Mouse (Mus musculus): ENCODE measurements around the gene Fastkd3.
"Not testable (repeated sequence)": the region's sequence is repeated elsewhere in the genome, so short reads cannot be mapped to it uniquely, and the experiment has no call there.

The Fastkd3 gene

DNA sequence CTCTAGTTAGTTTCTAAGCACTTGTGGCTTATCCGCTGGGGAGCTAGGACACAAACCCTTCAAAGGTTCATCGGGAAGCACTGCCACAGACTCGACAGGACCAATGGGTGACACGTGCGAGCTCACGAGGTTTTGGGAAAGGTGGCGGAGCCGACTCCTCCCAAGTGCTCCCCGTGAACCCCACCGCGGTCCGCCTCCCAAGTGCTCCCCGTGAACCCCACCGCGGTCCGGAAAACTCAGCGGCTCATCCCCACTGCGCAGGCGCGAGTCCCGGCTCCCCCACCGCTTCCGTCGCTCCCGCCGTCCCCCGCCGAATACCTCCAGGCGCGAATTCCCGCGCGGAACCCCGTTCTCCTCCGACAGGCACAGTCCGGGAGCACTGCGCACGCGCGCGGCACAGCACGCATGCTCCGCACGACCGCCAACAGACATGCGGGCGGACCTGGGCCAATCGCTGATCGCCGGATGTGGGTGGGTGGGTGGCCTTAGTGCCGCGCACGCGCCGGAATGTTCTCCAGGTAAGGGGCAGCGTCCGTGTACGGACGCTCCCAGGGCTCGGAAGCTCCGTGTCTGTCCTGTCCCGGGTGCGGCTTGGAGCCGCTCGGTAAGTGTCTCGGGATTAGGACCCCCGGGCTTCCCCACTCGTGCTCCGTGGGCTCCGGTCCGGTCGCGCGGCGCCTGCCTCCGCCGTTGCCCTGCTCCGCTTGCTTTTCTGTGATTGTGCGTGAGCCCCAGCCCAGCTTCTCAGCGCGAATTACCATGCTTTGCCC lies at the start of gene Fastkd3, which contains the start of gene Mtrr:
TSS of gene Fastkd3 (plus strand) at position 488 of the 770 bp plus-strand sequence.
TSS of gene Mtrr (minus strand) at position 403 of the 770 bp plus-strand sequence.
- peak; percentile 97 to 98 for DNase-seq (ENCODE audit: low spot score in 2 of 2)

DNA sequence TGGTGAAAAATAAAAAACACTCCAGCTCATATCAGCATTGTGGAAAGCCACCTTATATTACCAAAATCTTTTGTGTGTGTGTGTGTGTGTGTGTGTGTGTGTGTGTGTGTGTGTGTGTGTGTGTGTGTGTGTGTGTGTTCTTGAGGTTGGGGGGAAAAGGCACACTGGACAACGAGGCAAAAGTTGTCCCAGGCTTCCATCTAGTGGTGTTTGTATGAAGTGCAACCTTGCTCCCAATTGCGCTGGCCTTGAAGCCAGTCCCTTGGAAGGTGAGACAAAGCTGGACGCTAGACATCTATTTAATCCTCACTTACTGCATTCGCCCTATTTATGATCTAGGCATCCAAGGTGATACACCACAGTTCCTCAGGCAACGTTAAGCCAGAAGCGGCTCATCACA lies 28.6 kb upstream of the Fastkd3 start:
- DNase-seq (ENCODE audit: low spot score in 2 of 2) = not testable (repeated sequence)

DNA sequence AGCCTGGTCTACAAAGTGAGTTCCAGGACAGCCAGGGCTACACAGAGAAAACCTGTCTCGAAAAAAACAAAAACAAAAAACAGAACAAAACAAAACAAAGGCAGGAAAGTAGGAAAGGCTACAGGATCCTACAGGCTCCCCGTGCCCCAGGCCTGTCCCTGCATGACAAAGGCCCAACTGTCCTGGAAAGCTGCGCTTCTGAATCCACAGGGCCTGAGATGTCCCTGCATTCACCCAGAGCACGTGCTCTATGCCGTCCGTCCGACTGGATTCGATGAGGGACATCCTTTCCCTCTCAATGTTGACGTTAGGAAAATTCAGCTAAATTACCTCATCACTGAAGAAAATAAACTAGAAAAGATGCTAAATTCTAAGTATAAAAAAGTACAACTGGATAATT lies 13.9 kb upstream of the Fastkd3 start:
- DNase-seq (ENCODE audit: low spot score in 2 of 2) = no peak

DNA sequence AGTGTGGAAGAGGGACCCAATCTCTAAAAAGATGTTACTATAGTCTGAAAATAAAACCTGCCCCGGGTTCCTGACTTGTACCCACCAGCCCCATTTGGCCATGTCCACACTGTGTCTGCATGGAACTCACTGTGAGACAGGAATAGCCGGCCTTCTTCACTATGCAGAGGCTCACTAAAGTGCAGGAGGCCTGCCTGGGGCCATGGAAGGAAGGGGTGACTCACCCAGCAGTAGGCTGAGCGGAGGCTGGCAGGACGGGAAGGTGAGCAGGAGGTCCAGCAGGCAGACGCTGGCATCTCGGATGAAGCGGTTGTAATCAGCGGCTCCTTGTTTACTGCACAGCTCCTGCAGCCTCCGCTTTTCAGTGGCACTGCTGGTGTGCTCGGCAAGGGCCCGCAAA lies 13.5 kb upstream of the Fastkd3 start:
- no peak for DNase-seq (ENCODE audit: low spot score in 2 of 2)

DNA sequence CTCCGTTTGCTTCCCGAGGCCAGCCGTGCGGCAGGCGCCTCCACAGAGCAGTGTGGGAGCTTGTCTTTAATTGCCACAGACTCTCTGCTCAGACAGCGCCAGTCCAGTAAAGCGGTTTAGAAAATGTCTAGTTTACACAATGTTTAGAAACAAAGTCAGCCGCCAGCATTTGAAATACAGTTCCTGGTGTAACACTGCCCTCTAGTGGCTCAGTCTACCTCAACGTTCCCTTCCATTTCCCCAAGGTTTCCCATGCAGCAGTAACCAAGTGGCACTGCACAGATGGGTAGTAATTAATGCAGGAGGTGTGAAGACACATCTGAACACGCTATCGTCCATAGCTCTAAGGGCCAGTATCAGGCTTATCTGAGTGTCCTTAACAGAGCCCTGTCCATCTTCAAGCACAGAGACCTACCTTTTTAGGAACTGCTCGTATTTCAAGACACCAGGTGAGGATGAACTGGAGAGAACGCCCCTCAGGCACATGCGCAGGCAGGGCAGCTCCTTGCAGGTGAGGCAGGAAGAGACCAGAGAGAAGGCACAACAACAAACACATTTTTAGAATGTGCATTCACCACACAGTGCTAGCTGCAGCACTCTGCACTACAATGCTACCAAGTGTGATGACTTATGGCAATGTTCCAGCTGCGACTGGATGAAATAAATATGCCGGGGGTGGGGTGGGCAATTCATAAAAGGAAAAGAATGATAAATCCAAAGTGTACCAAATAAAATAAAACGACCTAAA lies 12.3 kb upstream of the Fastkd3 start:
- peak; percentile 43 to 52 for DNase-seq (ENCODE audit: low spot score in 2 of 2)

DNA sequence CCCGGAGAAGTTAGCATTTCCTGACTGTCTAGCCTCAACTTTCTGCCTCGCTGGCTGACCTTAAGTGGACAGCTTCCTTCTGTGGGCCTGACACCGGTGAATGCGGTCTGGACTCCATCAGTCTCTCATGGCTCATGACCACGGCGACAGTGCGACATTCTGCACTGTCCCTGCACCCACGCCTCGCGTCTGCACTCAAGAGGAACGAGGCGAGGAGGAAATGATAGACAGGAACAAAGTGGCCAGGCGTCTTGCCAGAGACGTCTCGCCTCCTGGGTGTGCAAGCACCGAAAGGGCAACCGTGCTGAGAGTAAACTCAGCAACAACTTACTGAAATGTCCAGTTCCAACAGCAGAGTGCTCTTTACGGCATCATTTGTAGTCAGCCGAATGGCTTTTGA lies 9.8 kb upstream of the Fastkd3 start:
- no peak for DNase-seq (ENCODE audit: low spot score in 2 of 2)

DNA sequence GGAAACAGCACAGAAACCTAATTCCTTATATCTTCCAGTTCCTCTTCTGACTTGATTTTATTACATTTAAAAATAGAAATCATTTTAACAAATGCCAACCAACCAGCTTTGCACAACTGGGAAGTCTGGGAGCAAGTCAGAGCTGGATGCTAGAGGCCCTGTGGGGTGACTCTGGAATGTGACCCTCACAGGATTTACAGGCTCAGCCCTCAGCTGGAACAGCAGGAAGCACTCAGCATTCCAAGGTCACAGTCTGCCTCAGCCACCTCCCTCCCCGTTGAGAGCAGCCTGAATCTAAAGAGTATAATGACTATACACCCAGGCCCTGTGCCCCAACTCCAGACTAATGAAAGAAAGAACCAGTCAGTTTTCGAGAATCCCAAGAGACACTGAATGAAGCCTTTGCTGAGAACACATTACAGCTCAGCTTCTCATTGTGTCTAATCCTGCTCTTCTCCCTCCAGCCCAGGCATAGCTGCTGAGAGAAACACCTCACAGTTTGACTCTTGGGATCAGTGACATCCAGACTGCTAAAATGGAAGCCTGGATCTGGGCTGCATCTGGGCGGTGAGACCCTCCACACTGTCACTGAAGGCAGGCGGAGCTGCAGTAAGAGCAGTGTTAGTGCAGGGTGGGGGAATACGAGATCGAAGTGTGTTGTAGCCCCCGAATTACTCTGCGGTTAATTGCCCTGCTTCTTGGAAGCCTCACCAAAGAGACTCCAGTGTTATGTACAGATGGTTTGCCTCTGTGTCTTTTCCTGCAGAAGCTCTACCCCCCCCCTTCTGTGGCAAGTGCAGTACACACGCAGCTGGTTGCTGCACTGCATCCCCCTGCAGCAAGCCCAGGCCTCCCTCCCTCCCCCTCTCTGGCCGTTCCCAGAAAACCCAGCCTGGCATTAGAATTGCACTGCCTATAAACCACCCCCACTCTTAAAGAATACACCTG lies 8.8 kb upstream of the Fastkd3 start:
- no peak for DNase-seq (ENCODE audit: low spot score in 2 of 2)

DNA sequence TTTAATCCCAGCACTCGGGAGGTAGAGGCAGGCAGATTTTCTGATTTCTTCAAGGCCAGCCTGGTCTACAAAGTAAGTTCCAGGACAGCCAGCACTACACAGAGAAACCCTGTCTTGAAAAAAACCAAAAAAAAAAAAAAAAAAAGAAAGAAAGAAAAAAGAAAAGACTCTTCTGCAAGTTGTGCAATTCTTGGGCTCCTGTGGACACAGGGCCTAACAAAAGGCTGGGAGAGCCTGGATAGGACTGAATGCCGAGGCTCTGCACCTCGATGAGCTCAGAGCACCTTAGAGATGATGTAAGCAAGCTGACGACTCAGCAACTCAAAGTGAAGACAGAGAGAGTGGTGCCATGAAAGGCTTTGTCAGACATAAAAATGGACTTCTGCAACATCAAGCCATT lies 7.6 kb upstream of the Fastkd3 start:
- DNase-seq (ENCODE audit: low spot score in 2 of 2) = no peak

DNA sequence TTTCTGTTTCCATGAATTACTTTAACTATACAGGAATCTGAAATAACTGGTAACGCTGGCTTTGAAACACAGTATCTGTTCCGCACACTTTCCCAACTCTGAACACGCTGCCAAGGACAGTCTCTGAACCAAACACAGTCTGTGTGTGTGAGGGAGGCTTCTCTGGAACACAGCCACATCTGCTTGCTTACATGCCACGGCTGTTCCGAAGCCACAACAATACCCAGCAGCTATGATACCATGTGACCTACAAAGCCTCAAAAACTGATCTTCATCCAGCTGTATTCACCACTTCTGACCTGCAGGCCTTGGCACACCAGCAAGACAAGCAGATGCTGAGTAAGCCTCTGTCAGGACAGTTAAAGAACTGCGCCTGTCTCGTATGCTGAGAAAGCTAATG lies 4.1 kb upstream of the Fastkd3 start:
- no peak for DNase-seq (ENCODE audit: low spot score in 2 of 2)

DNA sequence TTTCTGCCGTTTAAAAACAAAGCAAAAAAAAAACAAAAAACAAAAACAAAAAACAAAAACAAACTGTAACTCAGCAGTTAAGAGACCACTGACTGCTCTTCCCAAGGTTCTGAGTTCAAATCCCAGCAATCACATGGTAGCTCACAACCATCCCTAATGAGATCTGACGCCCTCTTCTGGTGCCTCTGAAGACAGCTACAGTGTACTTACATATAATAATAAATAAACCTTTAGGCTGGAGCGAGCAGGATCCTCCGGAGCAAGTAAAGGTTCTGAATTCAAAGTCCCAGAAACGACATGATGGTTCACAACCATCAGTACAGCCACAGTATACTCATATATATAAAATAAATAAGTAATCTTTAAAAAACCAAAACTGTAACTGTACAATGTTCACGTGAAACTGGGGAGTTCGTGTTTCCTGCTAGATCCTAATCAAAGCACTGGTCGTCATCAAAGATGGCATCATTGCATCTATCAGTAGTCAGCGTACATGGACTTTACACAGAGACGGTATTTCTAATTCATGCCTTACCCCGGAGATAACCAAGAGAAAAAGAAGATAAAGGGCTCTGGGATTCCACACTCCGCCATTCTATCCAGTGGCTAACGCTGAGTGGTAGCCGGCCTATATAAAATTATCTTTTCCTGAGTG lies 821 bp upstream of the Fastkd3 start:
- DNase-seq (ENCODE audit: low spot score in 2 of 2) = no peak

DNA sequence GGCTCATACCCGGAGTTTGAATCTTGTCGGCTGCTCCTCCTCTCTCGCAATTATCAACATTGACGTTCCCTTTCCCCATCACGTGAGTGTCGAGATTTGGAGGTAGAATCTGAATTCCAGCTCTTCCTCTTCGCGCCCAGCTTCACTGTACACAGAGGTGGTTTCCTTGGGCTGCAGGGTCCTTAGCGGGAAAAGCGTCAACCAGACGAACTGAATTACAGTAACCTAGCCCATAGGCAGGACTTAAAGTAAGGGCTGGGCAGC lies 415 bp downstream of the Fastkd3 start:
- peak in 1 of 2 experiments; percentile 9 for DNase-seq (ENCODE audit: low spot score in 2 of 2)

DNA sequence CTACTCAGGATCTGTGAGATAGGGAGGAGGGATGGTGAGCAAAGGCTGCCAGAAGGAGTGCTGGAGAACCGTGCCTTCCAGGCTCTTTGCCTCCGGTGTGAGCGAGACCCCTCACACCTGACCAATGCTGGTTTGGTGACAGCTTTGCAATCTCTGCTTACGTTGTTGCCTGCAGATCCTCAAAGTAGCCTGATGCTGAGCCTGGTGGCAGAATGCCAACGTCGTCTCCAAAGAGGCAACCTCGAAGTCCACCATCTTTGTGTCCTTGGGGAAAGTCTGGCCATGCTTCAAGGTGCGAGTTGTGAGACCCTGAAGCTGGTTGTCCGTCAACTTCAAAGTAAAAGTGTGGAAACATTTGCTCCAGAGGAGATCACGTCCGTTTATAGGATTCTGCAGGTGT lies 1.9 kb downstream of the Fastkd3 start:
- no peak for DNase-seq (ENCODE audit: low spot score in 2 of 2)

DNA sequence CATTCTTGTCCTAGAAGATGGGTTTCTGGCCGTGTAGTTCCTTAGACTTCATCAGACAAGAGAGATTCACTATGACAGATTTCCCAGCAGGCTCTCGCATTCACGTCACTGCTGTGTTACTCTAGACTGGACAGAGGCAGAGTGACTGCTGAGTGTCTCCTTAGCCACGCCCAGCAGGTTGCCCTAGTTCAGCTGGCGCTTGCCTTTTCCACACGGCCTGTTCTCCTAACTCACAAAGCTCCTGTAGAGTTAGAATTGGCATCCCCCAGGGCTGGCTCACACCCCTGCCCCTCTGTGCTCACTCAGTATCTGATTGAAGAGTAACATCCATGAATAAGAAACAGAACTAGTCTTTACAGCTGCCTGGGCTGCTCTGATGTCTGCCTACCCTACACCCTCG lies 3.4 kb downstream of the Fastkd3 start:
- no peak for DNase-seq (ENCODE audit: low spot score in 2 of 2)

DNA sequence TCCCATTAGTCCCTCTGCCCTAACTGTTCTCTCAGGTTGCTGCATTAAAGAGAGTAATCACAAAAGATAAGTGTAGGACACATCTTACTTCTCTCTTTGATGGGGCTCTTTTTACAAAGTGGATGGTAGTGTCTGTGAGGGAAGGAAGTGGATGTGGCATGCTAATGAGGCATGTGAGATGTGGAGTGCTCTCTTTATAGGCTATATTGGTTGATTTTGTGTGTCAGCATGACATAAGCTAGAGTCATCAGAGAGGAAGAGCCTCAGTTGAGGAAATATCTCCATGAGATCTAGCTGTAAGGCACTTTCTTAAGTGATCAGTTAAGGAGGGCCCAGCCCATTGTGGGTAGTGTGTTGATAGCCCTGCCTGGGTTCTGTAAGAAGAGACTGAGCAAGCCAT lies 6.3 kb downstream of the Fastkd3 start:
- no peak for DNase-seq (ENCODE audit: low spot score in 2 of 2)

DNA sequence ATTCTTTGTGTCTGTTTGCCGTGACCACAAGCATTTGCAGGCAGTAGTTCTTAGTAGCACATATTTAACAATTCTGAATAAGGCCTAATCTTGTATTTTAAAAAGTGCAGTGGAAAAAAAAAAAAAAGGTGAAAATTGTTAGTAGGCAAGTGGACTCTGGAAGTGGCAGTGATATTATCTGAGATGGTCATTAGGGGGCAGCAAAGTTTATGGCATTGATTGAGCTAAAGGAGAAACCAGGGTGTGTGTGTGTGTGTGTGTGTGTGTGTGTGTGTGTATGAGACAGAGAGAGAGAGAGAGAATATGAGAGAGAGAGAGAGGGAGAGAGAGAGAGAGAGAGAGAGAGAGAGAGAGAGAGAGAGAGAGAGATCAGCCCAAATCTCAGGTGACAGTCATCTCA lies 11.8 kb downstream of the Fastkd3 start:
- peak in 1 of 2 experiments; percentile 24 for DNase-seq (ENCODE audit: low spot score in 2 of 2)

DNA sequence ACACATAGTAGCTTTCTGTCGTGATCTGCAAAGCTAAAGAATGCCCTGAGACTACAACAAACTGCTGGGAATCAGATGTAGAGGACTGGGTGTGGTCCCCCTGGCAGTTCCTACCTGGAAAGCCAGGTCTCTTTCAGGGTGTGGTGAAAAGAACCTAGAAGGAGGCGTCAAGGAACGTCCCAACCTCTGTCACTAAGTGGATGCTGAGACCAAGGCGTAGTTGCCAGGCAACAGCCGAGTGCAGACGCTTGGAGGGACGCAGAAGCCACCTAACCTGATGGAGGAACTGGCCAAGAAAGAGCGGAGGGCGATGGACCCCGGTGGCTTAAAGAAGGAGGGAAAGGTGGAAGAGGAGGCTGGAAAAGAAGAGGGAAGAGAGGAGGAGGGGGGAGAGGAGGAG lies 15.2 kb downstream of the Fastkd3 start, which contains the start of gene 1700001L19Rik:
TSS of gene 1700001L19Rik (plus strand) at position 223 of the 400 bp plus-strand sequence.
- no peak for DNase-seq (ENCODE audit: low spot score in 2 of 2)

DNA sequence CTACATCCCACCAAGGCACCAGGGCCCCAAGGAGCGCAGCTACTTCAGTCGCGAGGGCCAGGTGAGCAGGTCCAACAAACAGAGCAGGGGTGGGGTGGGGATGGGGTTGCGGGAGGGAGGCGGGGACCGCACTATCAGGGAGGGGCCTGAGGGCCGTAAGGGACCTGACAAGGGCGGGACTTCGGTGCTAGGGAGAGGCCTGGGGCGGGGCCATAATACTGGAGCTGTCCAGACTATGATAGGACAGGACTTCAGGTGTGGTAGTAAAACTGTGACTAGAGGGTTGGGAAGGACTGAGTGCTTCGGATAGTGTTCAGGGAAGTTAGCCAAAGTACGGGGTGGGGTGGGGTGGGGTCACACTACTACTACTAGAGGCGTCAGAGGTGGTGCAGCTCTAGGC lies 15.6 kb downstream of the Fastkd3 start:
- no peak for DNase-seq (ENCODE audit: low spot score in 2 of 2)

DNA sequence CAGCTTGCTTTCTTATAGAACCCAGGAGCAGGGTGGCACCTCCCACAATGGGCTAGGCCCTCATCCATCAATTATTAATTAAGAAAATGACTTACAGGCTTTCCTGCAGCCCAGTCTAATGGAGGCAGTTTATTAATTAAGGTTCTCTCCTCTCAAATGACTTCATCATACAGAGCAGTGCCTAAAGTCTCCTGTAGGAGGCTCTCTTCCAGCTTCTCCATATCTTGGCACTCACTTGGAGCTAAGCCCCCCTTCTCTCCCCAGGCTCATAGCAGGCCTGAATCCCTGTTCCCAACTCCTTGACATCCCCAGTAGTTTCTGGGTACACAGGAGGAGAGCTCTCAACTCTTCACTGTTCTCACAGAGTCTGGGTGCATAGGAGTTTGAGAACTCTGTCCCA lies 16.9 kb downstream of the Fastkd3 start:
- DNase-seq (ENCODE audit: low spot score in 2 of 2) = no peak

DNA sequence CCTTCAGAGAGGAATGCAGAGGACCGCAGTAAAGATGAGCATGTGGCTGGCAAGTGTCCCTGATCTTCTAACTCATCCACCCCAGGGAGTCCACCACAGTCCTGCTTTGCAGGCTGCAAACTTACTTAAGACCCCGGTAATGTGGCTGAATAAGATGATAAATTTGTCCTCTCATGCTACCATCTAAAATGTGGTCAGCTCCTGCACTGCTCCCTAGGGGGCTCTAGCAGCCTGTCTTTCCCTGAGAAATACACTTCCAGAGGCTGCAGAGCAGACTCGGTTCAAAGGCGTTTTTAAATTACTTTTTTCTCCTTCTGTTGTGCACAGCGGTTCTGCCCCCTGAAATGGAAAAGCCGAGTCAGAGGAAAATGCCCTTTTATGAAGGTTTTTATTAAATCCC lies 19.1 kb downstream of the Fastkd3 start:
- DNase-seq (ENCODE audit: low spot score in 2 of 2) = peak in 1 of 2 experiments; percentile 21

DNA sequence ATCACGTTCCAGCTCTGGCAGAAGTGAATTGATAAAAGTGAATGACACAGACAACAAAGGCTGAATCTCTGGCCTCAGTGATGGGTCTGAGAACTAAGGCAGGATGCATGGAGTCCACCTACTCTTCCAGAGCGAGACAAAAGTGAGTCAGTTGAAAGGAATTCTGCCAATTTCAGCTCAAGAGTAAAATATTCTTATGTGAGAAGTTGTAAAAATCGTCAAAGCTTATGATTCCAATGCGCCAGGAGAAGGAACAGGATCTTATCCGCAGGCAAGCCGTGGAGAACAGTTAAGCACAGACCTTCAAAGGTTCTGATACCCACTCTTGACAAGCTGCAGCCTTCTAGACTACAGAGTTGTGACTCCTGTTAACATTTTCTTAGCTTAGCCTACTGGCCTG lies 21.1 kb downstream of the Fastkd3 start:
- no peak for DNase-seq (ENCODE audit: low spot score in 2 of 2)

DNA sequence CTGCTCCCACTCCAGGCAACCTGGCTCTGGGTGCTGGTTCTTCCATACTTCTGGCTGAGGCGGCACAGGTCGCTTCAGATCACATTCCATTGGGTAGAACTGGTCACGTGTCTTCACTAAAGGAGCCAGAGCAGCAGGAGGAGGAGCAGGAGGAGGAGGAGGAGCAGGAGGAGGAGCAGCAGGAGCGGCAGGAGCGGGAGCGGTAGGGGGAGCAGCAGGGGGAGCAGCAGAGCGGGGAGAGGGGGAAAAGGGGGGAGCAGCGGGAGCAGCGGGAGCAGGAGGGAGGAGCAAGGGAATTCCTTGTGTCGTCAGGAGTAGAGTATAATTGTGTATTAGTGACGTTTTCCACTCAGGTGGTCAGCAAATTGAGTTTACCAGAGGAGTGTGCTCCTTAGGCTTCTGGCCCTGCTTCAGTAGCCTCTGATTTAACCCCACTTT lies 23.7 kb downstream of the Fastkd3 start:
- DNase-seq (ENCODE audit: low spot score in 2 of 2) = no peak

Measured in cerebellum, postnatal 4 days (tissue).